Comparison of ENCODE assay signal across 8 mouse cellular contexts in the genomic region with DNA sequence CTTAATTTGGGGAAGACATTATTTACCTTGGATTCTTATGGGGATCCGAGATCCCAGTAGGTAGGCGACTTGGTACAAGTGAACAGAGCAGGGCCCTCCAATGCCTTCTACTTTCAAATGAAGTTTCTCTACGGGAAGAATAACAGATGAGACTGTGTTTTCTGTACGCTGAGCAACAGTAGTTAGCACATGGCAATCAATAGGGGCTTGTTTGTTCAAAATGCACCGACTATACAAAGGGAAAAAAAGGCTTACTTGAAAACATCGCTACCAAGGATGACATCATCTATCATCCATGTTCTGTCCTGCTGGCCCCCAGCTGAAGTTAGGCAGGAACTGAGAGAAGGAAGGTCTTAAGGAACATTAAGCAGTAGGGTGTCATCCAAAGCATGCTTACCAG. TPM values are rescaled to one million over a fixed set of nuclear protein-coding genes. Genes with fewer than 3 reads are reported as not detected.
DNase-seq lines count a peak whose midpoint lies in the region; ATAC-seq lines count a peak whose summit lies in the region.

Gene Selenop, plus strand, starts transcription at position 301 of the 400 bp plus-strand sequence.

- intact Hi-C loops in heart, postnatal 14 days (cut with DNase I): no loop called here

- H3K4me2 ChIP-seq in neural tube, embryonic 11.5 days (ENCODE audit: low read depth): no peak within 1 kb of the TSS
- no peak within 1 kb of the TSS for H3K4me2 ChIP-seq in limb, embryonic 11.5 days (ENCODE audit: low read depth, severe bottlenecking)

- no peak within 1 kb of the TSS for H3K9ac ChIP-seq in neural tube, embryonic 11.5 days (ENCODE audit: low read length)
- H3K9ac ChIP-seq in limb, embryonic 11.5 days (ENCODE audit: low read length): no peak within 1 kb of the TSS

- H3K4me3 ChIP-seq in neural tube, embryonic 11.5 days (ENCODE audit: low read depth, low read length): no peak within 1 kb of the TSS
- H3K4me3 ChIP-seq in forebrain, embryonic 10.5 days: no peak within 1 kb of the TSS
- no peak within 1 kb of the TSS for H3K4me3 ChIP-seq in limb, embryonic 11.5 days (ENCODE audit: low read depth, low read length)

- H3K27ac ChIP-seq in neural tube, embryonic 11.5 days (ENCODE audit: low read depth, low read length): no peak within 1 kb of the TSS
- H3K27ac ChIP-seq in forebrain, embryonic 10.5 days: no peak within 1 kb of the TSS; the same call in 1 of the 2 replicates
- H3K27ac ChIP-seq in limb, embryonic 11.5 days (replicated peaks; ENCODE audit: low read depth, low read length): peak within 1 kb of the TSS; percentile 59; the same call in 1 of the 2 replicates

- H3K4me1 ChIP-seq in neural tube, embryonic 11.5 days (ENCODE audit: control insufficient read depth, insufficient read depth, low read length): no peaks in the 10 kb centered on the region
- peaks cover 18% of the 10 kb centered on the region for H3K4me1 ChIP-seq in forebrain, embryonic 10.5 days
- H3K4me1 ChIP-seq in limb, embryonic 11.5 days (ENCODE audit: control insufficient read depth, insufficient read depth, low read length): peaks cover 5% of the 10 kb centered on the region; the same call in 1 of the 2 replicates

- DNase-seq in neural tube, embryonic 11.5 days (ENCODE audit: low spot score): no peak
- no peak for DNase-seq in neural tube, embryonic 10.5 days (ENCODE audit: extremely low spot score, low spot score)
- DNase-seq in forebrain, embryonic 10.5 days (ENCODE audit: extremely low spot score, low spot score): no peak
- DNase-seq in heart, postnatal 14 days: no peak
- no peak for DNase-seq in limb, embryonic 11.5 days (ENCODE audit: low spot score)
- no peak for DNase-seq in thymus, postnatal 4 days
- no peak for DNase-seq in adipocyte (ENCODE audit: low spot score)

- H3K36me3 ChIP-seq in neural tube, embryonic 11.5 days (ENCODE audit: control insufficient read depth, insufficient read depth, low read length): no peaks in the 10 kb centered on the region
- H3K36me3 ChIP-seq in forebrain, embryonic 10.5 days (replicated peaks): no peaks in the 10 kb centered on the region
- H3K36me3 ChIP-seq in limb, embryonic 11.5 days (ENCODE audit: control insufficient read depth, insufficient read depth, low read length): no peaks in the 10 kb centered on the region

- ATAC-seq in neural tube, embryonic 11.5 days (ENCODE audit: insufficient read depth, low FRiP score, low TSS enrichment): no peak
- no peak for ATAC-seq in limb, embryonic 11.5 days (ENCODE audit: insufficient number of reproducible peaks, low FRiP score, low TSS enrichment, low read depth)
- ATAC-seq in neutrophil, adult 5-6 weeks (ENCODE audit: extremely low read depth, insufficient number of reproducible peaks, low FRiP score, poor library complexity, severe bottlenecking): no peak

- H3K27me3 ChIP-seq in neural tube, embryonic 11.5 days (ENCODE audit: control insufficient read depth, insufficient read depth, low read length): no peaks in the 10 kb centered on the region
- H3K27me3 ChIP-seq in forebrain, embryonic 10.5 days (ENCODE audit: poor library complexity, severe bottlenecking): no peaks in the 10 kb centered on the region
- H3K27me3 ChIP-seq in limb, embryonic 11.5 days (ENCODE audit: control insufficient read depth, insufficient read depth, low read length): no peaks in the 10 kb centered on the region

- H3K9me3 ChIP-seq in neural tube, embryonic 11.5 days (ENCODE audit: control insufficient read depth, low read length): no peaks in the 10 kb centered on the region
- H3K9me3 ChIP-seq in forebrain, embryonic 10.5 days: no peaks in the 10 kb centered on the region
- H3K9me3 ChIP-seq in limb, embryonic 11.5 days (ENCODE audit: control insufficient read depth, low read length): no peaks in the 10 kb centered on the region

- WGBS in neural tube, embryonic 11.5 days: 83% methylated on average over 6 of the region's 6 CpGs
- WGBS in forebrain, embryonic 10.5 days: 89% methylated on average over 6 of the region's 6 CpGs
- WGBS in limb, embryonic 11.5 days: 91% methylated on average over 6 of the region's 6 CpGs

RNA-seq across cellular contexts. Expression of gene Selenop, which starts in this region (rescaled TPM):
- 91.8 and 92.2 TPM in 2 replicates for polyA plus RNA-seq in neural tube, embryonic 11.5 days (2014; fragmentation: Nextera tagmentation; extraction: Ambion mirVana)
- polyA plus RNA-seq in forebrain, embryonic 10.5 days (2016; fragmentation: Nextera tagmentation; extraction: Ambion mirVana): 43.6 and 44.7 TPM in 2 replicates
- 100 to 1,000 TPM; 304 to 322 TPM for total RNA-seq in heart, postnatal 14 days (2021)
- 49.2 and 51.1 TPM in 2 replicates for polyA plus RNA-seq in limb, embryonic 11.5 days (2014; fragmentation: Nextera tagmentation; extraction: Ambion mirVana)
- 106 and 112 TPM in 2 replicates for total RNA-seq in neutrophil, adult 5-6 weeks (2017)
